Mouse (Mus musculus) hindbrain, embryonic 13.5 days (tissue): ENCODE data around the gene H2-Q4. TPM values are rescaled to one million over a fixed set of nuclear protein-coding genes. Genes with fewer than 3 reads are reported as not detected.
A peak's percentile ranks its signal among the peaks of the same experiment; 100 is the strongest.
"Not testable (repeated sequence)": the region's sequence is repeated elsewhere in the genome, so short reads cannot be mapped to it uniquely, and the experiment has no call there.

Source experiments
- ATAC-seq: fragments of 200-750 bp; cut with Nextera tagmentation; 2 replicates; pipeline ENCODE4 v1.8.0; 2017; ENCODE audit warnings: moderate TSS enrichment; ENCODE audit not compliant: low FRiP score
- H3K27ac ChIP-seq: fragments of 300-500 bp; sonication (generic); 2 replicates; pipeline ENCODE4 v1.5.1; 2015; ENCODE audit warnings: inconsistent platforms, mild to moderate bottlenecking, moderate library complexity
- H3K27me3 ChIP-seq: fragments of 300-500 bp; sonication (generic); 2 replicates; pipeline ENCODE4 v1.6.1; 2015; ENCODE audit warnings: mild to moderate bottlenecking, inconsistent platforms
- H3K36me3 ChIP-seq: fragments of 300-500 bp; sonication (generic); 2 replicates; pipeline ENCODE4 v1.6.1; 2015; ENCODE audit warnings: mild to moderate bottlenecking, inconsistent platforms
- H3K4me1 ChIP-seq: fragments of 300-500 bp; sonication (generic); replicated peaks from 2 replicates; pipeline ENCODE4 v1.6.1; 2015; ENCODE audit warnings: inconsistent platforms
- H3K4me2 ChIP-seq: fragments of 300-500 bp; sonication (generic); 2 replicates; pipeline ENCODE4 v1.6.1; 2015; ENCODE audit warnings: inconsistent platforms, mild to moderate bottlenecking, moderate library complexity
- H3K4me3 ChIP-seq: fragments of 300-500 bp; sonication (generic); 2 replicates; pipeline ENCODE4 v1.5.1; 2015; ENCODE audit warnings: mild to moderate bottlenecking, inconsistent platforms
- H3K9ac ChIP-seq: fragments of 300-500 bp; sonication (generic); 2 replicates; pipeline ENCODE4 v1.6.1; 2015; ENCODE audit warnings: mild to moderate bottlenecking, inconsistent platforms
- H3K9me3 ChIP-seq: fragments of 300-500 bp; sonication (generic); 2 replicates; pipeline ENCODE4 v1.6.1; 2016; ENCODE audit warnings: inconsistent platforms
- WGBS: fragments of 180-500 bp; shearing (Covaris S2); methylation state at CpG from one replicate; pipeline ENCODE4 v1.1.7; 2015; 5-methylcytosine and 5-hydroxymethylcytosine counted together
- polyA plus RNA-seq: library from polyadenylated mRNA; unstranded; fragments of >200 nt; fragmentation: Nextera tagmentation; extraction: Ambion mirVana; gene quantifications from 2 replicates; pipeline ENCODE4 v1.2.1, GENCODE M21; 2015

The H2-Q4 gene
- 1.0 and 1.2 TPM in 2 replicates for polyA plus RNA-seq

GRCm38 (mm10) chr17:35379369-35379728 lies at the start of gene H2-Q4:
TSS of gene H2-Q4 (plus strand) at chr17:35379617.
- peak within 1 kb of the TSS; percentile 87 for H3K4me2 ChIP-seq
- H3K4me3 ChIP-seq = peak within 1 kb of the TSS; percentile 51
- H3K27ac ChIP-seq = no peak within 1 kb of the TSS
- peaks cover 25% of the 10 kb centered on the region for H3K27me3 ChIP-seq
- 1% methylated on average over 16 of the region's 16 CpGs for WGBS
- peak; percentile 84 for ATAC-seq
- peak within 1 kb of the TSS; percentile 67 for H3K9ac ChIP-seq
- no peaks in the 10 kb centered on the region for H3K36me3 ChIP-seq
- H3K4me1 ChIP-seq = peaks cover 11% of the 10 kb centered on the region
- no peaks in the 10 kb centered on the region for H3K9me3 ChIP-seq

- H3K27ac ChIP-seq, H3K9ac ChIP-seq, H3K36me3 ChIP-seq, H3K4me2 ChIP-seq, H3K9me3 ChIP-seq, H3K4me1 ChIP-seq, ATAC-seq, H3K4me3 ChIP-seq: not testable (repeated sequence)
- 54% methylated on average over 3 of the region's 3 CpGs for WGBS
- 0 out of 2 replicates have a peak, but pooled peaks cover 12% of the 10 kb centered on the region for H3K27me3 ChIP-seq
Measured at GRCm38 (mm10) chr17:35329714-35330113, 49.7 kb upstream of the H2-Q4 start.

GRCm38 (mm10) chr17:35331546-35331945 lies 47.9 kb upstream of the H2-Q4 start:
- H3K27ac ChIP-seq, H3K4me3 ChIP-seq, H3K9ac ChIP-seq, H3K36me3 ChIP-seq, H3K4me2 ChIP-seq, H3K9me3 ChIP-seq, H3K4me1 ChIP-seq, ATAC-seq: not testable (repeated sequence)
- H3K27me3 ChIP-seq = 0 out of 2 replicates have a peak, but pooled peaks cover 12% of the 10 kb centered on the region
- 79% methylated on average over 6 of the region's 6 CpGs for WGBS

GRCm38 (mm10) chr17:35342071-35342671 lies 37.2 kb upstream of the H2-Q4 start, which contains the start of gene H2-Q2:
TSS of gene H2-Q2 (plus strand) at chr17:35342242.
- Histone ChIP-seq H3K36me3 (no peaks in the 10 kb centered on the region), H3K4me3 (peak within 1 kb of the TSS; percentile 45), H3K4me2 (peak within 1 kb of the TSS; percentile 79), H3K27ac (no peak within 1 kb of the TSS), H3K4me1 (peaks cover 13% of the 10 kb centered on the region), H3K9ac (peak within 1 kb of the TSS; percentile 64), H3K27me3 (peaks cover 66% of the 10 kb centered on the region), H3K9me3 (no peaks in the 10 kb centered on the region)
- ATAC-seq = no peak
- 1% methylated on average over 40 of the region's 40 CpGs for WGBS

- 3% methylated on average over 44 of the region's 46 CpGs for WGBS
- no peaks in the 10 kb centered on the region for H3K9me3 ChIP-seq
- H3K4me2 ChIP-seq = peak overlapping the region; percentile 79
- H3K4me1 ChIP-seq = peaks cover 13% of the 10 kb centered on the region
- peak overlapping the region; percentile 64 for H3K9ac ChIP-seq
- H3K4me3 ChIP-seq = peak overlapping the region; percentile 45
- no peak for ATAC-seq
- no peaks in the 10 kb centered on the region for H3K36me3 ChIP-seq
- H3K27ac ChIP-seq = no peak overlapping the region
- peaks cover 63% of the 10 kb centered on the region for H3K27me3 ChIP-seq
Measured at GRCm38 (mm10) chr17:35342711-35343476, 36.5 kb upstream of the H2-Q4 start.

- H3K9me3 ChIP-seq, H3K36me3 ChIP-seq, ATAC-seq, H3K9ac ChIP-seq, H3K4me3 ChIP-seq, H3K4me1 ChIP-seq, H3K4me2 ChIP-seq, H3K27ac ChIP-seq: not testable (repeated sequence)
- H3K27me3 ChIP-seq = peaks cover 31% of the 10 kb centered on the region
Measured at GRCm38 (mm10) chr17:35347659-35348058, 31.8 kb upstream of the H2-Q4 start.

GRCm38 (mm10) chr17:35353275-35353674 lies 26.1 kb upstream of the H2-Q4 start:
- not testable (repeated sequence) for H3K4me2 ChIP-seq

GRCm38 (mm10) chr17:35354071-35354470 lies 25.3 kb upstream of the H2-Q4 start:
- WGBS = 70% methylated on average over 2 of the region's 2 CpGs
- H3K9me3 ChIP-seq = no peaks in the 10 kb centered on the region
- H3K27ac ChIP-seq = no peak overlapping the region
- no peak overlapping the region for H3K9ac ChIP-seq
- H3K4me3 ChIP-seq = no peak overlapping the region
- no peak for ATAC-seq
- H3K4me2 ChIP-seq = no peak overlapping the region
- H3K27me3 ChIP-seq = peaks cover 16% of the 10 kb centered on the region
- H3K4me1 ChIP-seq = peaks cover 3% of the 10 kb centered on the region
- H3K36me3 ChIP-seq = no peaks in the 10 kb centered on the region

More at GRCm38 (mm10) chr17:35353275-35353674, 26.1 kb upstream of the H2-Q4 start:
- H3K27ac ChIP-seq, H3K36me3 ChIP-seq, H3K9me3 ChIP-seq, H3K27me3 ChIP-seq, H3K9ac ChIP-seq, H3K4me3 ChIP-seq, ATAC-seq, H3K4me1 ChIP-seq: not testable (repeated sequence)
- 81% methylated on average over 6 of the region's 6 CpGs for WGBS

GRCm38 (mm10) chr17:35357086-35357485 lies 22.3 kb upstream of the H2-Q4 start:
- Histone ChIP-seq H3K9me3 (no peaks in the 10 kb centered on the region), H3K9ac (no peak overlapping the region), H3K36me3 (no peaks in the 10 kb centered on the region), H3K4me1 (peaks cover 8% of the 10 kb centered on the region), H3K27ac (no peak overlapping the region), H3K4me2 (no peak overlapping the region), H3K4me3 (no peak overlapping the region), H3K27me3 (peaks cover 25% of the 10 kb centered on the region)
- no peak for ATAC-seq
- WGBS = 61% methylated on average over 1 of the region's 1 CpGs

GRCm38 (mm10) chr17:35358763-35359469 lies 20.5 kb upstream of the H2-Q4 start:
- Histone ChIP-seq H3K4me3 (peak overlapping the region; percentile 35), H3K27me3 (peaks cover 25% of the 10 kb centered on the region), H3K27ac (no peak overlapping the region), H3K9me3 (peaks cover 6% of the 10 kb centered on the region; the same call in 1 of the 2 replicates), H3K4me1 (peaks cover 8% of the 10 kb centered on the region), H3K4me2 (peak overlapping the region; percentile 59), H3K9ac (peak overlapping the region; percentile 58), H3K36me3 (no peaks in the 10 kb centered on the region)
- 11% methylated on average over 38 of the region's 38 CpGs for WGBS
- no peak for ATAC-seq

GRCm38 (mm10) chr17:35359470-35359862 lies 20.0 kb upstream of the H2-Q4 start:
- peak overlapping the region; percentile 35 for H3K4me3 ChIP-seq
- peak overlapping the region; percentile 59 for H3K4me2 ChIP-seq
- 26% methylated on average over 21 of the region's 21 CpGs for WGBS
- H3K27ac ChIP-seq = no peak overlapping the region
- H3K36me3 ChIP-seq = no peaks in the 10 kb centered on the region
- H3K27me3 ChIP-seq = peaks cover 25% of the 10 kb centered on the region
- peaks cover 6% of the 10 kb centered on the region; the same call in 1 of the 2 replicates for H3K9me3 ChIP-seq
- peaks cover 8% of the 10 kb centered on the region for H3K4me1 ChIP-seq
- ATAC-seq = no peak
- peak overlapping the region; percentile 58 for H3K9ac ChIP-seq

GRCm38 (mm10) chr17:35379729-35380451 lies 473 bp downstream of the H2-Q4 start:
- Histone ChIP-seq H3K4me2 (peak overlapping the region; percentile 87), H3K4me3 (peak overlapping the region; percentile 51), H3K9me3 (no peaks in the 10 kb centered on the region), H3K9ac (peak overlapping the region; percentile 67), H3K36me3 (no peaks in the 10 kb centered on the region), H3K27ac (no peak overlapping the region), H3K4me1 (peaks cover 11% of the 10 kb centered on the region), H3K27me3 (peaks cover 25% of the 10 kb centered on the region)
- under 1% methylated on average over 68 of the region's 70 CpGs for WGBS
- ATAC-seq = peak; percentile 49
